Mouse (Mus musculus) neutrophil, adult 5-6 weeks (primary cell): Measurements from ENCODE around the gene Hormad2. TPM values are rescaled to one million over a fixed set of nuclear protein-coding genes. Genes with fewer than 3 reads are reported as not detected.

Experiments used
- ATAC-seq: fragments of 151-379, 151-347 bp; 2 replicates; pipeline ENCODE4 v1.8.0; 2017; ENCODE audit warnings: mild to moderate bottlenecking, moderate TSS enrichment; ENCODE audit not compliant: insufficient number of reproducible peaks, poor library complexity, low FRiP score, severe bottlenecking; ENCODE audit errors: extremely low read depth
- total RNA-seq: library from RNA; stranded (forward); fragments of 200-1000 nt; gene quantifications from 2 replicates; pipeline ENCODE4 v1.2.3, GENCODE M21; 2017

Hormad2 gene
- total RNA-seq, 1 experiment from 2014 or later = 0.58 TPM

GRCm38 (mm10) chr11:4366389-4366788, 74.5 kb downstream of the Hormad2 start:
- no peak for ATAC-seq

DNA sequence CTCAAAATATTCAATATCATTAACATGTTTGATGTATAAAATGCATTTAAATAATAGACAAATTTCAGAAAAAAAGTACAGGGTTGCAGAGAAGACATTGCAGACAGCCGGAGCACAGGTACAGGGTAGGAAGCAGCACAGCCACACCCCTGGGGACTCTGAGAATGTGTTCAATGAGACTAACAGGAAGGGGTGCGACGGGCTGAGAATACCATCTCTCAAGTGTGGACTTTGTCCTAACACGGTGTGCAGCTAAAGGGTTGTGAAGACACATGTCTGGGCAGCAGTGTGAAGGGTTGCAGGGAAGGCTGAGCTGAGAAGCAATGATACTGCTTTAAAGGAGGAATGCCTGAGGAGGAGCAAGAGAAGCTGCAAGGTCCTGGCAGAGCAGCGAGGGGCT, 85.5 kb downstream of the Hormad2 start:
- ATAC-seq = no peak

GRCm38 (mm10) chr11:4352637-4353036, 88.3 kb downstream of the Hormad2 start:
- ATAC-seq = no peak

GRCm38 (mm10) chr11:4343926-4344325, 97.0 kb downstream of the Hormad2 start:
- ATAC-seq = no peak

- no peak for ATAC-seq
Measured at GRCm38 (mm10) chr11:4342027-4342426, 98.9 kb downstream of the Hormad2 start.

DNA sequence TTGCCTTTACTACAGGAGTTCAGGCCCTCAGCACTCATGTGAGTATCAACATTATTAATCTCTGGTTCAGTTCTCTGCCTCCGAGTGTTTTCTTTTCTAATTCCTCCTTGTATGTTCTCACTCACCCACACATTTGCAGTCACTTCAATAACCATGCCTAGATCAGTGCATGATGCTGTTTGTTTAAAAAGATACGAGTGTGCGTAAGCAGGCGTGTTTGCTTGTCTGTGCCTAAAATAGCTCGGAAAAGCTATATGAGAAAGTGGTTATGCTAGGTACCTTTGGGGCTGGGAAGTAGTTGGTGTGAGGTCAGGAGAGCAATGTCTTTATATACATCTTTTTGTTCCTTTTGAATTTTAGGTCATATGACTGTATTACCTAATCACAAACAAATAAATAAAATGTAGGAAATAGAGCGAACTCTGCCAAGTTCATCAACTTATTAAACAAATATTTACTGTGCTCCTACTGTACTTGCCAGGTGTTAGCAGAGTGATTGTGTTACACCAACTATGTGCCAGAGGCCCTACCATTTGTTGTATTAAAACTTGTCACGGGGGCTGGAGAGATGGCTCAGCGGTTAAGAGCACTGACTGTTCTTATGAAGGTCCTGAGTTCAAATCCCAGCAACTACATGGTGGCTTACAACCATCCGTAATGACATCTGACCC, 100.7 kb downstream of the Hormad2 start:
- ATAC-seq = no peak

GRCm38 (mm10) chr11:4339275-4339674, 101.6 kb downstream of the Hormad2 start:
- no peak for ATAC-seq

- ATAC-seq = no peak
Measured at GRCm38 (mm10) chr11:4336693-4337283, 104.1 kb downstream of the Hormad2 start.

GRCm38 (mm10) chr11:4335810-4336692, 104.9 kb downstream of the Hormad2 start:
- no peak for ATAC-seq

GRCm38 (mm10) chr11:4332961-4333360, 107.9 kb downstream of the Hormad2 start:
- ATAC-seq = 0 out of 2 replicates have a peak, but pooled peaks have one; percentile 19

DNA sequence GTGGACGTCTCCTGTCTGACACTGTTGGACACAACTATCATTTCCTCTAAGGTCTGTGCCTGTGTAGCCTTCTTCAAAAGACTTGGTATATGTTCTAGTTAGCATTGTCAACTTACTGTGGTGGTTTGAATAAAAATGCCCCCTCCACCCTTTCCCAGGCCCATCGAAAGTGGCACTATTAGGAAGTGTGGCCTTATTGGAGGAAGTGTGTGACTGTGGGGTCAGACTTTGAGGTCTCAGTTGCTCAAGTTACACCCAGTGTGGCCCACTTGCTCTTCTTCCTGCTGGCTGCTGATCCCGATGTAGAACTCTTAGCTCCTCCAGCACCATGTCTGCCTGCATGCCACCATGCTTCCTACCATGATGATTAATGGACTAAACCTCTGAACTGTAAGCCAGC, 112.7 kb downstream of the Hormad2 start:
- ATAC-seq = no peak

- ATAC-seq = no peak
Measured at GRCm38 (mm10) chr11:4323481-4323880, 117.4 kb downstream of the Hormad2 start.

DNA sequence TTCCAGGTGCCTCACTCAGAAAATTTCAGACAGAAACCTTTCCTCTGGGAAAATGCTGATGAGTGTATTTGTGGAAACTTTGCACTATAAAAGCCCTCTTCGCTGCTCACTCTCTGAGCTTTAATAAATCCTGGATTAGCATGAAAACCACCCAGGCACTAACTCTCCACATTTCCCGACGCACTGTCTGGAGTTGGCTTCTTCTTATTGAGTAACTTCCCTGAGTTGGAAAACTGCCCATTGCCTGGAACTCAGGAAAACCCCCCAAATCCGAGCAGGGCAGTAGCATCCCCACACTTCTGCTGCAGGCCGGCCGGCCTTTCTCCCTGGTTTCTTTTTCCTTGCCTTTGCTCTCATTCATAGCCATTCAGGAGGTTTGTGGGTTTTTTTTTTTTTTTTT, 118.0 kb downstream of the Hormad2 start:
- no peak for ATAC-seq

DNA sequence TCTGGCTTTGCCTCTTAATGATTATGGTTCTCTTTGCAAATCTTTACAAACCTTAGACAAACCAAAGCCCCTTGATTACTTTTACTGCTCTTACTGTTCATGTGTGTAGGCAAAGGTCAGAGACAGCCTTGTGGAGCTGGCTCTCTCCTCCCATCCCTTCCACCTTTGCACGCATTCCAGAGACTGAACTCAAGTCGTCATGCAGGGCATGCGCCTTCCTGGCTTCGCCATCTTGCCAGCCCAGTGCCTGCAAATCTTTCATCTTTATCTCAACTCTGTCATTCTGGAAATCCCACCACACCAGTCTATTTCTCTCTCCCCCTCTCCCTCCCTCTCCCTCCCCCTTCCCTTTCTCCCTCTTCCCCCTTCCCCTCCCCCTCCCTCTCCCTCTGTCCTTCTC, 120.0 kb downstream of the Hormad2 start:
- ATAC-seq = no peak

- ATAC-seq = no peak
Measured at GRCm38 (mm10) chr11:4319212-4319955, 121.5 kb downstream of the Hormad2 start.

GRCm38 (mm10) chr11:4318011-4318410, 122.9 kb downstream of the Hormad2 start:
- no peak for ATAC-seq

- no peak for ATAC-seq
Measured at GRCm38 (mm10) chr11:4317287-4317686, 123.6 kb downstream of the Hormad2 start.

GRCm38 (mm10) chr11:4312180-4312579, 128.7 kb downstream of the Hormad2 start:
- ATAC-seq = no peak

GRCm38 (mm10) chr11:4310324-4310723, 130.6 kb downstream of the Hormad2 start:
- ATAC-seq = no peak
